Mouse (Mus musculus) midbrain, embryonic 13.5 days (tissue): ENCODE data around the gene Gpm6a. TPM values are rescaled to one million over a fixed set of nuclear protein-coding genes. Genes with fewer than 3 reads are reported as not detected.

Experiments used
- ATAC-seq: fragments of 200-750 bp; cut with Nextera tagmentation; 2 replicates; pipeline ENCODE4 v1.8.0; 2017; ENCODE audit warnings: mild to moderate bottlenecking, moderate TSS enrichment, moderate library complexity
- H3K27ac ChIP-seq: fragments of 300-500 bp; sonication (generic); 2 replicates; pipeline ENCODE4 v1.5.1; 2015; ENCODE audit warnings: inconsistent platforms, mild to moderate bottlenecking, moderate library complexity
- H3K27me3 ChIP-seq: fragments of 300-500 bp; sonication (generic); 2 replicates; pipeline ENCODE4 v1.6.1; 2015; ENCODE audit warnings: mild to moderate bottlenecking, inconsistent platforms
- H3K36me3 ChIP-seq: fragments of 300-500 bp; sonication (generic); 2 replicates; pipeline ENCODE4 v1.6.1; 2015; ENCODE audit warnings: mild to moderate bottlenecking, inconsistent platforms
- H3K4me1 ChIP-seq: fragments of 300-500 bp; sonication (generic); replicated peaks from 2 replicates; pipeline ENCODE4 v1.6.1; 2015; ENCODE audit warnings: inconsistent platforms
- H3K4me2 ChIP-seq: fragments of 300-500 bp; sonication (generic); replicated peaks from 2 replicates; pipeline ENCODE4 v1.6.1; 2015; ENCODE audit warnings: moderate library complexity, mild to moderate bottlenecking, inconsistent platforms
- H3K4me3 ChIP-seq: fragments of 300-500 bp; sonication (generic); replicated peaks from 2 replicates; pipeline ENCODE4 v1.5.1; 2015; ENCODE audit warnings: mild to moderate bottlenecking, inconsistent platforms
- H3K9ac ChIP-seq: fragments of 300-500 bp; sonication (generic); replicated peaks from 2 replicates; pipeline ENCODE4 v1.6.1; 2015; ENCODE audit warnings: mild to moderate bottlenecking, inconsistent platforms
- H3K9me3 ChIP-seq: fragments of 300-500 bp; sonication (generic); 2 replicates; pipeline ENCODE4 v1.6.1; 2016; ENCODE audit warnings: mild to moderate bottlenecking, inconsistent platforms
- WGBS: fragments of 180-500 bp; shearing (Covaris S2); methylation state at CpG from one replicate; pipeline ENCODE4 v1.1.7; 2015; 5-methylcytosine and 5-hydroxymethylcytosine counted together
- polyA plus RNA-seq: library from polyadenylated mRNA; unstranded; fragments of >200 nt; fragmentation: Nextera tagmentation; extraction: Ambion mirVana; gene quantifications from 2 replicates; pipeline ENCODE4 v1.2.1, GENCODE M21; 2015

Gpm6a gene
- polyA plus RNA-seq, 1 experiment from 2014 or later, result 423 TPM

- Histone ChIP-seq H3K4me2 (no peak overlapping the region), H3K9ac (no peak overlapping the region), H3K9me3 (no peaks in the 10 kb centered on the region), H3K27ac (no peak overlapping the region), H3K36me3 (no peaks in the 10 kb centered on the region), H3K4me3 (no peak overlapping the region), H3K4me1 (no peaks in the 10 kb centered on the region), H3K27me3 (no peaks in the 10 kb centered on the region)
- ATAC-seq, result 0 out of 2 replicates have a peak, but pooled peaks have one; percentile 37
- 73% methylated on average over 2 of the region's 2 CpGs for WGBS
These were observed 148.4 kb downstream of the Gpm6a start for GRCm38 (mm10) chr8:55103065-55103464.

DNA sequence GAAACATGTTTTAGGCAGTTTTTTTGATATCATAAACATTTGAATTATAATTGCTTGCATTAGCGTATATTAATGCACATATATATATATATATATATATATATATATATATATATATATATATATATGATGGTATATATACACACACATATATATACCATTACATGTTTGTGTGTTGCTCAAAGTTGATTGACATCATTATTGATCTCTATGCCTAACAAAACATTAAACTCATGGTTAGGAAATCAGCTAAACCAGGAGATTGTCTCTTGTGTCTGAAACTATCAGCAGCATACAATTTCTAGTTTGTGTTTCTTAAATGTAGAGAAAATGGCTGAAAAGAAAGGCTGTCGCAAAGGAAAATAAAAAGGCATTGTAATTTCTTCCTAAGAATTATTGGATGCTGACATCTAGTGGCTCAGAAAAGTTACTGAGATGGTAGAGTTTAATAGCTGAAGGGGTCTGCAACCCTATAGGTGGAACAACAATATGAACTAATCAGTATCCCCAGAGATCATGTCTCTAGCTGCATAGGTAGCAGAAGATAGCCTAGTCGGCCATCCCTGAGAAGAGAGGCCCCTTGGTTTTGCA lies 149.3 kb downstream of the Gpm6a start:
- Histone ChIP-seq H3K4me3 (no peak overlapping the region), H3K9ac (no peak overlapping the region)
- peak; percentile 74 for ATAC-seq

More for the DNA sequence above, 149.3 kb downstream of the Gpm6a start:
- Histone ChIP-seq H3K9me3 (no peaks in the 10 kb centered on the region), H3K36me3 (no peaks in the 10 kb centered on the region), H3K27ac (no peak overlapping the region), H3K4me1 (no peaks in the 10 kb centered on the region), H3K27me3 (no peaks in the 10 kb centered on the region), H3K4me2 (no peak overlapping the region)
- 40% methylated on average over 3 of the region's 3 CpGs for WGBS

Other genes starting within 250 kb of the Gpm6a start
- gene Wdr17, start 67.7 kb upstream of the Gpm6a start, polyA plus RNA-seq, result 9.5 and 17.1 TPM in 2 replicates